Mouse (Mus musculus) splenic B cell, adult 2 months (primary cell): ENCODE data around the gene Stk10.

Source experiments
- DNase-seq: peaks from one replicate; pipeline ENCODE4 v3.0.0-alpha.2; 2011; ENCODE audit warnings: low read depth, low spot score
- H3K27me3 ChIP-seq: 2 replicates; pipeline ENCODE4 v1.6.1; 2012; ENCODE audit warnings: mild to moderate bottlenecking, low read length, moderate library complexity, mixed read lengths; ENCODE audit not compliant: control insufficient read depth, poor library complexity, insufficient read depth, severe bottlenecking
- H3K36me3 ChIP-seq: 2 replicates; pipeline ENCODE4 v1.6.1; 2012; ENCODE audit warnings: mild to moderate bottlenecking, low read length, moderate library complexity, mixed read lengths; ENCODE audit not compliant: control insufficient read depth, poor library complexity, insufficient read depth, severe bottlenecking

Gene Stk10

DNA sequence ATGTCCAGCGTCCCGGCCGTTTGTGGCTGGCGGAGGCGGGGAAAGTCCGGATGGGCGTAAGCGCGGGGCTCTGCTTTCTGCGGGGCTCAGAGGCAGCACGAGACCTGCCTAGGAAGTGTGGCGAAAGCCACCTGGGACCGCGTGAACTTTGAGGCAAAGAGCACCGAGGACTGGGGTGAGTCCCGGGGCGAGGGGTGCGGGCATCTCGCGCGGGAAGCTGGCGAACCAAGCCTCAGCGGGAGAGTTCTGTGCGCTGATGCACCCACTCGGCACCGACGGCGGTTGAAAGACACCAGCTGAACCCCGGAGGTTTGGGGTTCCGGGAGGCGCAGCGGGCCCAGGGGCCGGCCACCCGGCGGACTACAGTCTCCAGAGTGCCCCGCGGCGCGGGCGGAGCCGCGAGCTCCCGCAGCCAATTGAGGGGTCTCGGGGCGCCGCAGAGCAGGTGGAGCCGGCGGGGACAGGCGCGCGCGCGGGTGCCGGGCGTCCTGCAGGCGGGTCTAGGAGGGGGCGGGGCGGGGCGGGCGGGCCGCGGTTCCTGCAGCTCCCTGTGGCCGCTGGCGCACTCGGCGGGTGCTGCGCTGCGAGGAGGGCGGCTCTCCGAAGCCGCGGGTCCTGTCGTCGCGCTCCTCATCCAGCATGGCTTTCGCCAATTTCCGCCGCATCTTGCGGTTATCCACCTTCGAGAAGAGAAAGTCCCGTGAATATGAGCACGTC is at the start of gene Stk10:
Gene Stk10 (plus strand): TSS at position 541 of the 717 bp plus-strand sequence.
- peaks cover 4% of the 10 kb centered on the region for H3K36me3 ChIP-seq
- DNase-seq = peak; percentile 93
- no peaks in the 10 kb centered on the region for H3K27me3 ChIP-seq

GRCm38 (mm10) chr11:32485290-32485689 is 47.8 kb upstream of the Stk10 start:
- DNase-seq = peak; percentile 28
- Histone ChIP-seq H3K27me3 (no peaks in the 10 kb centered on the region), H3K36me3 (no peaks in the 10 kb centered on the region)

- no peaks in the 10 kb centered on the region for H3K27me3 ChIP-seq
- no peaks in the 10 kb centered on the region for H3K36me3 ChIP-seq
- DNase-seq = no peak
Observed at GRCm38 (mm10) chr11:32486621-32487020, 46.5 kb upstream of the Stk10 start.

GRCm38 (mm10) chr11:32487501-32487900 is 45.6 kb upstream of the Stk10 start:
- peak; percentile 31 for DNase-seq
- Histone ChIP-seq H3K27me3 (no peaks in the 10 kb centered on the region), H3K36me3 (no peaks in the 10 kb centered on the region)

DNA sequence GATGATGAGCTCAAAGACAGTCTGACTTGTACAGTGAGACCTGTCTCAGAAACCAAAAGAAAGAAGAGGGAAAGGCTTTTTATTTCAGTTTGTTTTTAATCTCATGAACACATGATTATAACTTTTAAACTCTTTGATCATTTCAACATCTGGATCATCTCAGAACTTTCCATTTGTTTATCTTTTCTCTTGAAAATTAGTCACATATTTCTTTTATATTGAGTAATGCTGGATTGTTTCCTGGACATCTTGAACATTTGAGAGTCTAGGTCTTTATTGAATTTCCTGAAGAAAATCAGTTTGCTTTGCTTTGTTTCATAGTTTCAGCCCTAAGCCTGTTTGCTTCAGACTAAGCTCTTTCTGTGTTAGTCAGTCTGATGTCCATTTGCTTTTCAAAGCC is 44.8 kb upstream of the Stk10 start:
- Histone ChIP-seq H3K27me3 (no peaks in the 10 kb centered on the region), H3K36me3 (no peaks in the 10 kb centered on the region)
- DNase-seq = no peak

GRCm38 (mm10) chr11:32488808-32489670 is 44.1 kb upstream of the Stk10 start:
- DNase-seq = peak; percentile 73

GRCm38 (mm10) chr11:32491079-32491478 is 42.0 kb upstream of the Stk10 start:
- Histone ChIP-seq H3K36me3 (no peaks in the 10 kb centered on the region), H3K27me3 (no peaks in the 10 kb centered on the region)
- DNase-seq = no peak

More at GRCm38 (mm10) chr11:32488808-32489670, 44.1 kb upstream of the Stk10 start:
- Histone ChIP-seq H3K27me3 (no peaks in the 10 kb centered on the region), H3K36me3 (no peaks in the 10 kb centered on the region)

- Histone ChIP-seq H3K36me3 (no peaks in the 10 kb centered on the region), H3K27me3 (no peaks in the 10 kb centered on the region)
- DNase-seq = no peak
Observed at GRCm38 (mm10) chr11:32493312-32493711, 39.8 kb upstream of the Stk10 start.

- DNase-seq = no peak
- Histone ChIP-seq H3K36me3 (no peaks in the 10 kb centered on the region), H3K27me3 (no peaks in the 10 kb centered on the region)
Observed at GRCm38 (mm10) chr11:32495283-32495682, 37.8 kb upstream of the Stk10 start.

- DNase-seq = no peak
- H3K36me3 ChIP-seq = no peaks in the 10 kb centered on the region
- H3K27me3 ChIP-seq = no peaks in the 10 kb centered on the region
Observed at GRCm38 (mm10) chr11:32498757-32499535, 34.2 kb upstream of the Stk10 start.

DNA sequence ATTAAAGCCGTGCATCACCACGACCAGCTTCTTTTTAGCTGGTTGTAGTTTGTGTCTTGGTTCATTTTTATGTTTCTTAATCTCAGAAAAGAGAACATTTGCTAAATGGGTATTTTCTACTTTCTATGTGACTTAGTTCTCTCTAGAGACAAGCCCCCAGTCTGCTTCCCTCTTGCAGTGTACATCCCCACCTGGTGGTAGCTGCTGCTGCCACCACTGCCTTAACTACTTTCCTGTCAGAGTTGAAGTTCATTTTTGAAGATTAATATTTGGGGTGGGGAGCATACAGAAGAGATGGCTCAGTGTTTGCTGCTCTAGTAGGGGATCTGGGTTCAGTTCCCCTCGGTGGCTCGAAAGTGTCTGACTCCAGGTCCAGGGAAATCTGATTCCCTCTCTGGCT is 33.2 kb upstream of the Stk10 start:
- H3K27me3 ChIP-seq = no peaks in the 10 kb centered on the region
- DNase-seq = peak; percentile 44

DNA sequence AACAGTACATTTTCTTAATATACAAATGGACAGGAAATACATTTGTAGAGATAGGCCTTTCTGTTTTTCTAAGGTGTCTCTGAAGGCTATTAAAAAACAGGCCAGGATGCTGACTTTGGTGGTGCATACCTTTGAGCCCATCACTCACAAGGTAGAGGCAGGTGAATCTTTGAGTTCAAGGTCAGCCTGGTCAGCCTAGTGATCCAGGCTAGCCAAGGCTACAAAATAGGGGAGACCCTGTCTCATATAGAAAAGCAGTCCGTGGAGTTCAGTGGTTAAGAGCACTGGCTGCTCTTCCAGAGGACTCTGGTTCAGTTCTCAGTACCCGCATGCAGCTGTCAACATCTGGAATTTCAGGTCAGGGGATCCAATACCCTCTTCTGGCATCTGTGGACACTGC is 29.4 kb upstream of the Stk10 start:
- Histone ChIP-seq H3K36me3 (no peaks in the 10 kb centered on the region), H3K27me3 (no peaks in the 10 kb centered on the region)
- DNase-seq = no peak

More for the DNA sequence above, 33.2 kb upstream of the Stk10 start:
- no peaks in the 10 kb centered on the region for H3K36me3 ChIP-seq

- Histone ChIP-seq H3K27me3 (no peaks in the 10 kb centered on the region), H3K36me3 (no peaks in the 10 kb centered on the region)
- DNase-seq = peak; percentile 38
Observed at GRCm38 (mm10) chr11:32505091-32505739, 27.9 kb upstream of the Stk10 start.

- no peaks in the 10 kb centered on the region for H3K27me3 ChIP-seq
- H3K36me3 ChIP-seq = no peaks in the 10 kb centered on the region
- DNase-seq = peak; percentile 23
Observed at GRCm38 (mm10) chr11:32510930-32511329, 22.2 kb upstream of the Stk10 start.
